Mouse (Mus musculus) hematopoietic stem cell, adult 5-6 weeks (primary cell): ENCODE data around the gene Pum3. TPM values are rescaled to one million over a fixed set of nuclear protein-coding genes. Genes with fewer than 3 reads are reported as not detected.
A peak's percentile ranks its signal among the peaks of the same experiment; 100 is the strongest.
"Not testable (repeated sequence)": the region's sequence is repeated elsewhere in the genome, so short reads cannot be mapped to it uniquely, and the experiment has no call there.

Experiments used
- ATAC-seq, 2 experiments: fragments of 125-278 bp in 1 of 2; replicated peaks in 1 of 2; 2 replicates each; pipeline ENCODE4 v1.8.0; 2016 to 2017; ENCODE audit warnings: inconsistent platforms in 2 of 2, mild to moderate bottlenecking in 2 of 2, moderate number of reproducible peaks in 2 of 2, low read depth in 1 of 2, moderate TSS enrichment in 1 of 2; ENCODE audit not compliant: low FRiP score in 2 of 2, poor library complexity in 2 of 2, severe bottlenecking in 2 of 2, insufficient read depth in 1 of 2, low TSS enrichment in 1 of 2
- total RNA-seq: library from RNA; stranded (forward); fragments of 172-1452, 232-1000 nt; gene quantifications from 2 replicates; pipeline ENCODE4 v1.2.3, GENCODE M21; 2017

Pum3 gene
- total RNA-seq, 1 experiment from 2014 or later, result 223 TPM

GRCm38 (mm10) chr19:27397223-27397622, 32.4 kb downstream of the Pum3 start:
- ATAC-seq, result no peak

- ATAC-seq, result no peak
These were observed 32.9 kb downstream of the Pum3 start for GRCm38 (mm10) chr19:27396719-27397118.

GRCm38 (mm10) chr19:27395936-27396335, 33.7 kb downstream of the Pum3 start:
- no peak for ATAC-seq

GRCm38 (mm10) chr19:27395481-27395880, 34.1 kb downstream of the Pum3 start:
- ATAC-seq, result peak; percentile 86 to 92

DNA sequence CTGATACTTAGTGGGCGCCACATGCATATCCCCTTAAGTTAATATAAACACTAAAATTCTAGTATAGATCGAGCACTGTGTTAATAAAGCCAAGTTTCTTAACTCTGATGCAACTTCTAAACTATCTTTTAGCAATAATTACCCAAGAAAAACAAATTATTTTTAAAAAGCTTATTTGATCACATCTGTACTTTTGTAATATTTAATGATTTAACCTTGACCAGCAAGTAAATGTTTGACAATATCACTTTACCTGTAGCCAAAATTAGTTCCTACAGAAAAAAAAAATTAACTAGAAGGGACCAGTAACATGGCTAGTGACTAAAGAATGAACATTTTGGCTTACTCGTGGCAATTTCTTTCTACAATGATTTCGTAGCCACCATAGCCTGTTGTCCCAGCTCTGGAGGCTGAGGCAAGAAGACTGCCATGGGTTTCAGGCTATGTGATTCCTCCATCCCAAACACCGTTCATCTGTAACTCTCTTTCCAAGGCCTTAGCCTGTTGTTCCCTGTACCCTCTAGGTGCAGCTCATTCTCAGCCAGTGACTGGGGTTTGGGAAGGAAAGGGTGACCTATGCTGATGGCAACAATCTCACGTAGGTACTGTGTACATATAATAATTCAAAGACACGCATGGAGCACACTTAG, 35.2 kb downstream of the Pum3 start:
- ATAC-seq, result no peak

GRCm38 (mm10) chr19:27392431-27392830, 37.2 kb downstream of the Pum3 start:
- no peak for ATAC-seq

DNA sequence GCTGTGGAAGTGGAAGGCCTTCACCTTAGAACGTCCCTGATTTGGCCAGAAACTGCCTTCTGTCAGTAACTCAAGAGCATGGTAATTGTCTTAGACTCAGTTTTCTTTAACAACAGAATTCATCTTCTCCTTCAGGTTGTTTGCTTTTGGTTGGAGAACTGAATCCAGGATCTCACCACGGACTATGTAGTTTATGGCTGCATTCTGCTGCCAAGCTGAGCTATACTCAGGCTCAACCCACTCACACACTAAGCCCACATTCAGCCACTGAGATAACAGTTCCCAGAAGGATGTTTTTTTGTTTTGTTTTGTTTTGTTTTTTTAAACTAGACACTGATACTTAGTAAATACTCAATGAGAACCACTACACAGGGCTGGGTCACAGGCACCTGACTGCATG, 38.3 kb downstream of the Pum3 start:
- no peak for ATAC-seq

DNA sequence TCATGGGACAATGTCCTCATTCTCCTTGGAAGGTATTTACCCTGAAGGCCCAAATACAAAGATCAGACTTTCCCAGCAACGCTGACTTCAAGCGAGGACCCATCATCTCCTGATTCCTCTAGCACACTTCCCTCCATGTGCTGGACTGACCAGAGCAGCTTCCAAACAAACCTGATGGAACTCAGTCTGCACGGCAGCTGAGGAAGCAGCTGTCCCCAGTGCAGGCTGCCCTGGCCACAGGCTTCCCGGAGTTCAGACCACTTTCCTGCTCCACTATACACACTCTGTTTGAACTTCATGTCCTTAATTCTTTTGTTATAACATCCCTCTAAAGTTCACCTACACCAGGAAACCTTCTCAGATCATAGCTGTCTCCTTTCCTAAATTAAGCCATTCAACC, 40.1 kb downstream of the Pum3 start:
- not testable (repeated sequence) for ATAC-seq

GRCm38 (mm10) chr19:27385304-27385703, 44.3 kb downstream of the Pum3 start:
- no peak for ATAC-seq

DNA sequence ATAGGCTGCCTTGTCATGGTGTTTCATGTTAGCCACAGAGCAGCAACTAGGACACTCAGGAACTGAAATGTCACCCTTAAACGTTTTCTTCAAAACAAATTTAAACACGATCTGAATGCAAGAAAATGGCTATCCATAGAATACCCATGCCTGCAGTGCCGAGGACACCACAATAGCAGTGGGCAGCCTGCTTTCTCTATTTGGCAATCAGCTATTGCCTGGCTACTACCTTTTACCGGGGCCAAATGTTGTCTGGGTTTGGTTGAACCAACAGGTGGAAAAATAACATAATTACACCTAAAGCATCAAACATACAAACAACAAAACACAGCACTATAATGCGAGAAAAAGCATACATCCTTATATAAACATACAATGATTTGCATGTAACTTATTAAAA, 46.4 kb downstream of the Pum3 start:
- no peak for ATAC-seq

DNA sequence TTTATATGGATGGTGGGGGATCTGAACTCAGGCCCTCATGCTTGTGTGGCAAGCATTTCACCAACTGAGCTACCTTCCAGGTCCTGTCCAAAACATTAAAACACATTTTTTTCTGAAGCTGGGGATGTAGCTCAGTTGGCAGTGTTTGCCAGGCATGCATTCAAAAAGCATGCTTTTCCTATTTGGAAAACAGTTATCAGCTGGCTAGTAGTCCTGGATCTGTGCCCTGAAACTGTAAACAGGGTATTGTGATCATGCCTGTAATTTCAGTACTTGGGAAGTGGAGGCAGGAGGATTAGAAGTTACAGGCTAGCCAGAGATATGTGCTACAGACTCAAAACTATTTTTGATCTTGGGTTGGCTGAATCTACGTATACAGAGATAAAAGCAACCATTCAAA, 47.5 kb downstream of the Pum3 start:
- ATAC-seq, result no peak

DNA sequence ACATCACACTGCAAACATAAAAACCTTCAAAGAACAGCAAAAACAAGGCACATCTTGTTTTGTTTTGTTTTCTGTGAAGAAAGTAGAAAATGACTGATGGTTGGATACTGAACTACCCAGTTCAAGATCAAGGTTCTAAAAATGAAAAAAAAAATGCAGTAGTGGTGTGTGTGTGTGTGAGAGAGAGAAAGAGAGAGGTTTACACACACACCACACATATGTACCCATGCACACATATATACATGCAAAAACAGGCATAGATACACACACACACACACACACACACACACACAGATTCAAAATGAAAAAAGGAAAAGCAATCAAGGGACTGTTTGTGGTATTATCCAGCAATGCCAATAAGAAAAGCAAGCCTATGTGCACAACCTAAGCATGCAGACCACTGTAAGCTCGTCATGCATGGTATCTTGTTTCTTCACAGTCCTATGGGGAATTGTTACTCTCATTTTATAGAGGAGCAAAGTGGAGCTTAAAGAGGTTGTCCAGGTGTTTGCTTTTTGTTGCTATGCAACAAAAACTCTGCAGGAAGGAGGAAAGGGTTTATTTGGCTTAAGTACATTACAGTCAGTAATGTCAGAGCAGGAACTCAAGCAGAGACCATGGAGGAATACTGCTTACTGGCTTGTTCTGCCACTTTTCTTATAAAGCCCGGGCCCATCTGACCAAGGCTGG, 49.8 kb downstream of the Pum3 start:
- ATAC-seq, result no peak

DNA sequence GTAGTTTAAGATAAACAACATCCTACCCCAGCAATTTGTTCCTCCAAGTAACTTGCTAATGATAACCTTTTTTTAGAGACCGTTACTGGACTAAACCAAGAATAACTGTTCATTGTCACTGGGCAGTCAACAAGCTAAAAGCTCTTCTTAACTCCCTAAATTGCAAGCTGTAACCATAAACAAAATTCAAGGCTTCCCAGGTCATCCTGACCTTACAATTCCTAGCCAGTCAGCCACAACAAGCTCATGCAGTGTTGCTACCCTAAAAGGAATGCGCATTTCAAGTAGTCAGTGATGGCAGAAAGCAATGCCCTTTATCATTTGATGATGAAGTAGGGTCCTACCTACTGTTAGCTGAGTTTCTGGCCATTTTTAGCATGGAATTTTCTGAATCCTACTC, 58.8 kb downstream of the Pum3 start:
- ATAC-seq, result no peak

DNA sequence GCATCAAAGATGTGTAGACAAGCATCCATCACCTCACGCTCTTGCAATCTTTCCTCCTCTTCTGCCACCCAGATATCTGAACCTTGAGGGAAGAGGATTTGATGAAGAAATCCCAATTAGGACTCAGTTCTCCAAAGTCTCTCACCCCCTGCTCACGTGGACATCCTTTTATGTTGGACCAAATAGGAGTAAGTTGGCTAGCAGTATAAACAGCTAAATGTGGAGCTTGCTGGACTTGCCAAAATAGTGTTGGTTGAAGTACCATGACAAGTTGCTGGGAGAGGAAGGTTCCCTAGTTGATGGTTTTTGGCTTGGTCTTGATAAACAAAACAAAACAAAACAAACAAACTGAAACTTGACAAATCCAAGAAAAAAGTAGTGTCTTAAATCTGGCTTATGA, 59.5 kb downstream of the Pum3 start:
- no peak for ATAC-seq

- ATAC-seq, result no peak
These were observed 60.0 kb downstream of the Pum3 start for GRCm38 (mm10) chr19:27369461-27370135.

DNA sequence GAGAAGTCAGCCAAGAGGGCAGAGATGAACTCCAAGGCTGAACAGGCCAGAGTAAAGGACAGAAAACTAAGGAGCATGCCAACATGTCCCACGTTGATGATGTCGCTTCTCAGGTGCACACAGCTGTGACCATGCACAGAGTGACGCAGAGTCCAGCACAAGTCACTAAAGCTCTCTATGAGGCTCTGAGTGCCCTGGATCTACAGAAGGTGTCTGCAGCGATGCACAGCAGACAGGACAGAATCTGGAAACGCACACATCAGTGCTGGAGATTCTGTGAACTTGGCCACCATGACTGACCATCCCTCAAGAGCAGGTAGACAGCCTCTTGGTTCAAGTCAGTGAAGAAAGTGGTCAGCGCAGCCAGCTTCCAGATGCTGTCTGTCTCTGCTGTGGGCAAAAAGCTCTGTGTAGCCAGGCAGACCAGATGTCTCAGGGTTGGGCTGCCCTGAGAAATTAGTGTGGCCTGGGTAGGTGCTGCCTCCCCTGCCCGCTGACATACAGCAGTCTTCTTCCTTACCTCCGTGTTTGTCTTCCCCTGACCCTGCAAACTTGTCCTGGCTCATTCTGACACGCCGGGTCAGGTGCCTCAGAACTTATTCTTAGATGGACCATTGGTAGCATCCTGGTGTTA, 63.4 kb downstream of the Pum3 start:
- no peak for ATAC-seq

GRCm38 (mm10) chr19:27364521-27364931, 65.1 kb downstream of the Pum3 start:
- peak in 1 of 2 experiments; percentile 17; a peak in 1 of 4 replicates for ATAC-seq

- no peak for ATAC-seq
These were observed 65.7 kb downstream of the Pum3 start for GRCm38 (mm10) chr19:27363891-27364290.
